Mouse (Mus musculus) spleen, adult 2 months (tissue): Measurements from ENCODE around the gene Togaram2. TPM values are rescaled to one million over a fixed set of nuclear protein-coding genes. Genes with fewer than 3 reads are reported as not detected.

Source experiments
- DNase-seq, 2 experiments: peaks; one replicate each; pipeline versions ENCODE4 v3.0.0 to v3.0.0-alpha.2; 2012 to 2021; ENCODE audit warnings: low spot score in 2 of 2, low read depth in 1 of 2
- H3K27ac ChIP-seq: fragments of 200-500 bp; 2 replicates; pipeline ENCODE4 v1.5.1; 2012; ENCODE audit warnings: low read length, inconsistent platforms; ENCODE audit not compliant: insufficient read depth
- H3K27me3 ChIP-seq: fragments of 200-500 bp; 2 replicates; pipeline ENCODE4 v1.6.1; 2012; ENCODE audit warnings: mild to moderate bottlenecking, moderate library complexity, low read length, inconsistent platforms; ENCODE audit not compliant: control insufficient read depth, insufficient read depth
- H3K36me3 ChIP-seq: fragments of 200-500 bp; 2 replicates; pipeline ENCODE4 v1.6.1; 2012; ENCODE audit warnings: mild to moderate bottlenecking, low read length, inconsistent platforms; ENCODE audit not compliant: control insufficient read depth, insufficient read depth
- H3K4me1 ChIP-seq: fragments of 200-500 bp; 2 replicates; pipeline ENCODE4 v1.6.1; 2011; ENCODE audit warnings: inconsistent platforms; ENCODE audit not compliant: control insufficient read depth, insufficient read depth, insufficient read length
- H3K4me3 ChIP-seq: fragments of 200-500 bp; 2 replicates; pipeline ENCODE4 v1.5.1; 2011; ENCODE audit warnings: mild to moderate bottlenecking, inconsistent platforms; ENCODE audit not compliant: insufficient read depth, insufficient read length; ENCODE audit errors: extremely low read depth
- CTCF ChIP-seq: fragments of 200-500 bp; IDR thresholded peaks from 2 replicates; pipeline ENCODE4 v1.5.1; 2011; ENCODE audit warnings: mild to moderate bottlenecking, inconsistent platforms; ENCODE audit not compliant: insufficient read depth, insufficient read length, insufficient replicate concordance; ENCODE audit errors: extremely low read depth
- POLR2A ChIP-seq: fragments of 200-500 bp; IDR thresholded peaks from 2 replicates; pipeline ENCODE4 v1.6.1; 2011; ENCODE audit warnings: low read depth, low read length, inconsistent platforms
- WGBS: fragments of 180-500 bp; shearing (Covaris S2); methylation state at CpG from one replicate; pipeline ENCODE4 v1.1.7; 2018; 5-methylcytosine and 5-hydroxymethylcytosine counted together
- polyA plus RNA-seq: library from polyadenylated mRNA; depleted of rRNA; stranded (reverse); fragments of >200 nt; gene quantifications from 2 replicates; pipeline ENCODE4 v1.2.3, GENCODE M21; 2012

Togaram2 gene
- polyA plus RNA-seq, 1 experiment, result 0.04 TPM

DNA sequence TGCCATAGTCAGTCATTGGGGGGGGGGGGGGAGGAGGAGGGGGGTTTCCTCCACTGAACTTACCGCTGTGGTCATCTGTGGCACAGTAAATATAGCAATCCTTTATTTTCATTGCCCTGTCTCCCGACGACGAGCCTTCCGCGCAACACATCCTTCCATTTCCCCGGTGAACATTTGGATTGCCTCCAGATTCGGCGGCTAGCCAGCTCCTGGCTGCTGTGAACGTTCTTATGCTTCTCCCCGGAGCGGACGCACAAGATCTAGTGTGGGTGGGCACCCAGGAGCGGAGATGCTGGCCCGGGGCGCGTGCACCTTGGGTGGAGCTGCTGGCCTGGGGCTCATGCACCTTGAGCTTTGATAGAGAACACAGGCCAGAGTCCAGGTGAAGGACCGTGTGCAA, 1.8 kb downstream of the Togaram2 start:
- H3K27ac ChIP-seq, result no peak overlapping the region
- H3K36me3 ChIP-seq, result no peaks in the 10 kb centered on the region
- TF ChIP-seq CTCF (no peak), POLR2A (no peak)
- no peak for DNase-seq
- 94% methylated on average over 18 of the region's 18 CpGs for WGBS
- no peak overlapping the region for H3K4me3 ChIP-seq
- H3K27me3 ChIP-seq, result no peaks in the 10 kb centered on the region
- H3K4me1 ChIP-seq, result no peaks in the 10 kb centered on the region

DNA sequence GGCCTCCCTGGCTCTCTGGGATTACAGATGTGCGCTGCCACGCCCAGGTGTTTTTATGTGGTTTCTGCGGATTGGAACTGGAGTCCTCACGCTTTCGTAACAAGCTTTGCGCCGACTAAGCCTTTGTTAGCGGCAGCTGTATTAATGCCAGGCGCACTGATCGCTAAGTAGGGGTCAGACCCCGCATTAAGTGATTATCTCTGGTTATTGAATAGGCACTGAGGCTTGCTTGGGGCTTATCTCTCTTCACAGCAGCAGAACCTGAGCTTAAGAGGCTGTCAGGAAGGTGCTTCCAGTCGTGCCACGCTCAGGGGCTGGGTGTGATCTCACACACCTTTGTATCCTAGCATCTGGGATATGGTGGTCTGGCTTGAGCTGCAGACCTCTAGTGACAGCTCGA, 8.6 kb downstream of the Togaram2 start:
- WGBS, result 91% methylated on average over 14 of the region's 14 CpGs
- Histone ChIP-seq H3K4me1 (peaks cover 3% of the 10 kb centered on the region; the same call in 1 of the 2 replicates), H3K27me3 (no peaks in the 10 kb centered on the region), H3K36me3 (no peaks in the 10 kb centered on the region), H3K4me3 (no peak overlapping the region), H3K27ac (no peak overlapping the region)
- TF ChIP-seq POLR2A (no peak), CTCF (no peak)
- DNase-seq, result no peak

DNA sequence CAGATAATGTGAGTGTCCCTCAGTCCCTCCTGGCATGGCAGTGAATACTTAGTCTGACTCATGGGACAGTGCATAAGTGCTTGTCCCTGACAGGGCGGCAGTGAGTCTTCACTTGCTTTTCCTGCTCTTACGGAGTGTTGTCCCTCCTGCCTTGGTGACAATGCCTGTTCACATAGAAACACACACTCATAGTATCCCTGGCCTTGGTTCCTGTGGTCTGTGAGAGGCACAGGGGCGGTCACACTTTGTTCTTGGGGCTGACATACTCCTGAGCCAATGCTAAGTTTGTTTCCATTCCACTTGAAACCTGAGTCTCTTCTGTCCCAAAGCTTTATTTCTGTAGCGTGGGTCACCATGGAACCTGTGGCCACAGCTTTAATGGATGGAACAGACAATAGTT, 9.3 kb downstream of the Togaram2 start:
- TF ChIP-seq CTCF, result no peak
- TF ChIP-seq POLR2A, result no peak
- H3K4me1 ChIP-seq, result peaks cover 3% of the 10 kb centered on the region; the same call in 1 of the 2 replicates
- no peak overlapping the region for H3K4me3 ChIP-seq
- no peaks in the 10 kb centered on the region for H3K27me3 ChIP-seq
- no peak overlapping the region for H3K27ac ChIP-seq
- DNase-seq, result no peak
- WGBS, result 84% methylated on average over 4 of the region's 4 CpGs
- no peaks in the 10 kb centered on the region for H3K36me3 ChIP-seq

DNA sequence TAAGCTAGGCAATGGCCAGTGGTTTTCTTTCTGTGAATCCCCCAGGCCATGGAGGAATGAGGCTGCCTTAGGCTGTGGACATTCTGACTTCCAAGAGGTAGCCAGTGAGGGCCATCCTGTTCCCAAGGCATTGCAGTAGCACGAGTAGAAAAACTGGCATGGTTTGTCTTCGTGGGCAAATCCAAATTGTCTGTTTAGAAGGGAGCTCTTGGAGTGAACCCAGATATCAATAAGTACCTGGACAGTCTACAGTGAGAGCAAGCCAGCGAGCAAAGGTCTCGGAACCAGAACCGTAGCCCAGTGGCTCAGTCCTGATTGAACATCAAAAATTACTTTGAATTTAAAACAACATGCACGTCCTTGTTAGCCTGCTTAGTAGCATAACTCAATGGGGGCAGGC, 10.2 kb downstream of the Togaram2 start:
- H3K4me1 ChIP-seq, result peaks cover 3% of the 10 kb centered on the region; the same call in 1 of the 2 replicates
- TF ChIP-seq CTCF (no peak), POLR2A (no peak)
- H3K27me3 ChIP-seq, result no peaks in the 10 kb centered on the region
- H3K4me3 ChIP-seq, result no peak overlapping the region
- no peak for DNase-seq
- no peaks in the 10 kb centered on the region for H3K36me3 ChIP-seq
- no peak overlapping the region for H3K27ac ChIP-seq
- 94% methylated on average over 6 of the region's 6 CpGs for WGBS

DNA sequence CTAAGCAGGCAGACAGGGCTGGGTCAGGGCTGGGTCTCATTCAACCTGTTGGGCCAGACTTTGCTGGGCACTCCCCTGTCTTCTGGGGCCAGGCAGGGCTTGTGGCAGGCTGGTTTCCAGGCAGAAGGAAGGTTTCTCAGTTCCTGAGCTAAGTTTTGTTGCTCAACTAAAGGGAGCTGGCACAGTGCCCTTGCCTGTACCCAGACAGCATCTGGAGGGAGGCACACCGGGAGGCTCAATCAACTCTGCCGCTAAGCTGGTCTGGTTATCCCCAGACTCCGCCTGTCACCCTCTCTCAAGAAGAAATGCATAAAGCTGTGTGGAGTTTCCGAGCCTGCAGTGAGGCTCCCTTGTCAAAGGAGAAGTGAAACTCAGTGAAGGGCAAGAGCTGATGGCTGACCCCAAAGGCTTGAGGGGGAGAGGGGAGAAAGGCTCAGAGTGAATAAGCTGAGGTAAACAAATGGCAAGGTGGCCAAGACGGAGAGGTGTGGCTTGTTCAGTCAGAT, 11.1 kb downstream of the Togaram2 start:
- Histone ChIP-seq H3K27me3 (no peaks in the 10 kb centered on the region), H3K4me3 (no peak overlapping the region), H3K4me1 (peaks cover 3% of the 10 kb centered on the region; the same call in 1 of the 2 replicates), H3K27ac (peak overlapping the region; percentile 16; the same call in 1 of the 2 replicates), H3K36me3 (no peaks in the 10 kb centered on the region)
- peak; percentile 23 to 53 for DNase-seq
- 13% methylated on average over 5 of the region's 5 CpGs for WGBS
- TF ChIP-seq CTCF (no peak), POLR2A (no peak)

DNA sequence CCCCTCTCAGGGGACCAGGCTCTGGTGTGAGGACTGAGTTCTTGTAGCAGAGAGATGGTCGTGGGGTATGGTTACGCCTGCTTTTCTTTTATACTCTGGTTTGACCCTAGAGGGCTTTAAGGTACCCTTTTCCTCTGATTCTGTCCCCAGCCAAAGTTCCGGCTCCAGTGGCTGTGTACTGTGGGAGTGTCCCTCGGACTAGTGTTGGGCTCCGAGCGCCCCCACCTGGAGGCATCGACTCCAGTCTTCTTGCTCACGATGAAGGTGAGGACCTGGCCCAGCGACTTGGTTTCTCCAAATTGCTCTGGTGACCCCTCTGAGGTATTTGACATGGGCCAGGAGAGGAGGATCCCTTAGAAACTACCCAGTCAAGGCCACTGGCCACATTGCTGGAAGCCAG, 14.4 kb downstream of the Togaram2 start:
- H3K36me3 ChIP-seq, result no peaks in the 10 kb centered on the region
- no peak overlapping the region for H3K27ac ChIP-seq
- H3K4me1 ChIP-seq, result peaks cover 3% of the 10 kb centered on the region; the same call in 1 of the 2 replicates
- H3K4me3 ChIP-seq, result no peak overlapping the region
- 85% methylated on average over 9 of the region's 9 CpGs for WGBS
- no peak for DNase-seq
- TF ChIP-seq CTCF, result no peak
- TF ChIP-seq POLR2A, result no peak
- no peaks in the 10 kb centered on the region for H3K27me3 ChIP-seq

DNA sequence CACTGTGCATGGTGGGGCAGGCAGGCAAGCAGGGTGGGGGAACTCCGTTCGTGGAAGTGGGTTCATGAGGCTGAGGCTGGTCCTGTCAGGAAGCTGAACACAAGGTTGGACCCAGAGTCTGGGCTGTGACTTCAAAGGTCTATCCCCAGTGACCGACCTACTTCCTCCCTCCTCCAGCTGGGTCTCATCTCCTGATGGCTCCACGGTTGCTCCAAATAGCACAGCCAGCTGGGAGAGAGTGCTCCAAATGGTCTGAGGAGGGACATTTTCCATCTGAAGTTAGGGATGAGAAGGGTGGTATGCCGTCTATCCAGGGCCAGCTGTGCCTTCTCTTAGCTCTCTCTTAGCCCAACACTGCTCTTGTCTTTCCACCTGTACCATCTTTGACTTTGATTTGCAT, 16.8 kb downstream of the Togaram2 start:
- 58% methylated on average over 5 of the region's 5 CpGs for WGBS
- Histone ChIP-seq H3K4me3 (no peak overlapping the region), H3K36me3 (no peaks in the 10 kb centered on the region), H3K4me1 (no peaks in the 10 kb centered on the region), H3K27ac (no peak overlapping the region), H3K27me3 (no peaks in the 10 kb centered on the region)
- TF ChIP-seq CTCF (no peak), POLR2A (no peak)
- no peak for DNase-seq
